Mouse (Mus musculus): ENCODE results near the gene Abcb9. TPM values are rescaled to one million over a fixed set of nuclear protein-coding genes. Genes with fewer than 3 reads are reported as not detected.

The Abcb9 gene
- polyA plus RNA-seq, 1 experiment from 2014 or later = 2.4 TPM

GRCm38 (mm10) chr5:124051899-124052491, 43.6 kb downstream of the Abcb9 start:
- Histone ChIP-seq H3K4me3 (no peak overlapping the region), H3K9ac (no peak overlapping the region), H3K4me1 (peaks cover 22% of the 10 kb centered on the region), H3K27ac (no peak overlapping the region), H3K4me2 (no peak overlapping the region), H3K9me3 (no peaks in the 10 kb centered on the region), H3K36me3 (no peaks in the 10 kb centered on the region), H3K27me3 (no peaks in the 10 kb centered on the region)
- no peak for ATAC-seq (ENCODE audit: insufficient number of reproducible peaks, insufficient read depth, low FRiP score, low TSS enrichment, low read depth)
- WGBS = 75% methylated on average over 11 of the region's 11 CpGs

- Histone ChIP-seq H3K9me3 (no peaks in the 10 kb centered on the region), H3K27ac (peak overlapping the region; percentile 89), H3K36me3 (no peaks in the 10 kb centered on the region), H3K9ac (peak overlapping the region; percentile 47), H3K4me1 (peaks cover 22% of the 10 kb centered on the region), H3K4me2 (peak overlapping the region; percentile 11; the same call in 1 of the 2 replicates), H3K4me3 (no peak overlapping the region), H3K27me3 (no peaks in the 10 kb centered on the region)
- peak; percentile 11; the same call in 1 of the 2 replicates for ATAC-seq (ENCODE audit: insufficient number of reproducible peaks, insufficient read depth, low FRiP score, low TSS enrichment, low read depth)
- WGBS = 25% methylated on average over 14 of the region's 14 CpGs
Measured at GRCm38 (mm10) chr5:124050095-124051050, 45.2 kb downstream of the Abcb9 start.

GRCm38 (mm10) chr5:124049249-124050045, 46.2 kb downstream of the Abcb9 start:
- no peak for ATAC-seq (ENCODE audit: insufficient number of reproducible peaks, insufficient read depth, low FRiP score, low TSS enrichment, low read depth)
- Histone ChIP-seq H3K4me1 (peaks cover 22% of the 10 kb centered on the region), H3K9me3 (no peaks in the 10 kb centered on the region), H3K4me3 (no peak overlapping the region), H3K4me2 (0 out of 2 replicates have a peak overlapping the region, but pooled peaks have one; percentile 11), H3K9ac (peak overlapping the region; percentile 47; the same call in 1 of the 2 replicates), H3K36me3 (no peaks in the 10 kb centered on the region), H3K27ac (peak overlapping the region; percentile 89), H3K27me3 (no peaks in the 10 kb centered on the region)
- WGBS = 38% methylated on average over 15 of the region's 15 CpGs

GRCm38 (mm10) chr5:124046741-124047401, 48.7 kb downstream of the Abcb9 start:
- Histone ChIP-seq H3K27me3 (no peaks in the 10 kb centered on the region), H3K9me3 (no peaks in the 10 kb centered on the region), H3K4me1 (peaks cover 27% of the 10 kb centered on the region), H3K27ac (0 out of 2 replicates have a peak overlapping the region, but pooled peaks have one; percentile 22), H3K9ac (no peak overlapping the region), H3K4me2 (no peak overlapping the region), H3K36me3 (no peaks in the 10 kb centered on the region), H3K4me3 (no peak overlapping the region)
- WGBS = 64% methylated on average over 7 of the region's 7 CpGs
- no peak for ATAC-seq (ENCODE audit: insufficient number of reproducible peaks, insufficient read depth, low FRiP score, low TSS enrichment, low read depth)

DNA sequence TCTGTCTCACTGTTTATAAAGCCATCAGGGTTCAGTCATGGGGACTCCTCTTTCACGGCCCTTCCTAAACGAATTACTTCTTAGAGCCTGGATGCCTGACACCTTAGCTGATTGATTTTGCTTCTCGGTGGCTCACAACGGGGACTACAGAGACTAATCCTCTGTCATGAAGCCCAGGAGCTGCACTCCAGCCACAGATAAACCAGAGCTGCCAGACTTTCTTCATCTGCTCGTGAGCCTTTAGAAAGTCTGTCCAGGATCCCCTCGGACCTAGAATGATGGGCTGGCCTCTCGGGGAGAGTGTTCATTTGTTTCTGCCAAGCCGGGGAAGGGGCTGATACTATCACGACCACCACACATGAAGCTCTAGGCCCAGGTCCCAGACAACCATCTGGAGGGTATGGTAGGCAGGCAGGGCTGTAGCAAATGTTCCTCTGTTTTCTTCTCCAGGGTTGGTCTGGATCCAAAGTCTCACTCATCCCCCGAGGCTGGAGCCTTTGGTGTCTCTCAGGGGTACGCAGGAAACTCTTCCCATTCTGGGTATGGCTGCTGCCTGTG, 50.1 kb downstream of the Abcb9 start:
- no peak overlapping the region for H3K27ac ChIP-seq
- no peak overlapping the region for H3K4me2 ChIP-seq
- 44% methylated on average over 11 of the region's 11 CpGs for WGBS
- no peak overlapping the region for H3K9ac ChIP-seq
- no peaks in the 10 kb centered on the region for H3K36me3 ChIP-seq
- H3K27me3 ChIP-seq = no peaks in the 10 kb centered on the region
- H3K9me3 ChIP-seq = no peaks in the 10 kb centered on the region
- H3K4me1 ChIP-seq = peaks cover 22% of the 10 kb centered on the region
- ATAC-seq (ENCODE audit: insufficient number of reproducible peaks, insufficient read depth, low FRiP score, low TSS enrichment, low read depth) = no peak
- no peak overlapping the region for H3K4me3 ChIP-seq

DNA sequence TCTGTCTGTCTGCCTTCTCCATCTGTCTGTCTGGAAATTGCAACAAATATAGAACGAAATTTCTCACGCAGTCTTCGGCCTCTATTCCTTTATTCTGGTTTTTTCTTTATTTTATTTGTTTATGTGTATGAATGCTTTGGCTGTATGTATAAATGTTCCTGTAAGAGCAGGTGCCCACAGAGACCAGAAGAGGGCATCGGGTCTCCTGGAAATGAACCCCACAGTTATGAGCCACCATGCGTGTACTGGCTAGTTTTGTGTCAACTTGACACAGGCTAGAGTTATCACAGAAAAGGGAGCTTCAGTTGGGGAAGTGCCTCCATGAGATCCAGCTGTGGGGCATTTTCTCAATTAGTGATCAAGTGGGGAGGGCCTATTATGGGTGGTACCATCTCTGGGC, 51.6 kb downstream of the Abcb9 start:
- Histone ChIP-seq H3K36me3 (no peaks in the 10 kb centered on the region), H3K27ac (peak overlapping the region; percentile 75), H3K9me3 (no peaks in the 10 kb centered on the region), H3K4me2 (no peak overlapping the region), H3K4me3 (no peak overlapping the region), H3K9ac (0 out of 2 replicates have a peak overlapping the region, but pooled peaks have one; percentile 4), H3K4me1 (peaks cover 8% of the 10 kb centered on the region), H3K27me3 (no peaks in the 10 kb centered on the region)
- no peak for ATAC-seq (ENCODE audit: insufficient number of reproducible peaks, insufficient read depth, low FRiP score, low TSS enrichment, low read depth)
- WGBS = 82% methylated on average over 5 of the region's 5 CpGs

GRCm38 (mm10) chr5:124043212-124043978, 52.2 kb downstream of the Abcb9 start:
- no peaks in the 10 kb centered on the region for H3K36me3 ChIP-seq
- no peaks in the 10 kb centered on the region for H3K27me3 ChIP-seq
- 34% methylated on average over 10 of the region's 10 CpGs for WGBS
- ATAC-seq (ENCODE audit: insufficient number of reproducible peaks, insufficient read depth, low FRiP score, low TSS enrichment, low read depth) = no peak
- H3K4me3 ChIP-seq = no peak overlapping the region
- peak overlapping the region; percentile 75 for H3K27ac ChIP-seq
- peaks cover 8% of the 10 kb centered on the region for H3K4me1 ChIP-seq
- H3K9ac ChIP-seq = peak overlapping the region; percentile 4; the same call in 1 of the 2 replicates
- H3K4me2 ChIP-seq = no peak overlapping the region
- no peaks in the 10 kb centered on the region for H3K9me3 ChIP-seq

- H3K27ac ChIP-seq = no peak overlapping the region
- peaks cover 8% of the 10 kb centered on the region for H3K4me1 ChIP-seq
- no peak overlapping the region for H3K4me2 ChIP-seq
- no peak overlapping the region for H3K9ac ChIP-seq
- ATAC-seq (ENCODE audit: insufficient number of reproducible peaks, insufficient read depth, low FRiP score, low TSS enrichment, low read depth) = no peak
- H3K4me3 ChIP-seq = no peak overlapping the region
- no peaks in the 10 kb centered on the region for H3K27me3 ChIP-seq
- H3K36me3 ChIP-seq = no peaks in the 10 kb centered on the region
- H3K9me3 ChIP-seq = no peaks in the 10 kb centered on the region
- 71% methylated on average over 9 of the region's 9 CpGs for WGBS
Measured at GRCm38 (mm10) chr5:124041097-124041496, 54.5 kb downstream of the Abcb9 start.

GRCm38 (mm10) chr5:124039602-124040001, 56.0 kb downstream of the Abcb9 start:
- Histone ChIP-seq H3K4me2 (no peak overlapping the region), H3K9me3 (no peaks in the 10 kb centered on the region), H3K4me1 (peaks cover 8% of the 10 kb centered on the region), H3K9ac (no peak overlapping the region), H3K27me3 (no peaks in the 10 kb centered on the region), H3K36me3 (no peaks in the 10 kb centered on the region), H3K27ac (no peak overlapping the region), H3K4me3 (no peak overlapping the region)
- no peak for ATAC-seq (ENCODE audit: insufficient number of reproducible peaks, insufficient read depth, low FRiP score, low TSS enrichment, low read depth)
- 89% methylated on average over 6 of the region's 6 CpGs for WGBS

- H3K9ac ChIP-seq = no peak overlapping the region
- no peaks in the 10 kb centered on the region for H3K9me3 ChIP-seq
- H3K4me2 ChIP-seq = no peak overlapping the region
- no peak overlapping the region for H3K27ac ChIP-seq
- no peak overlapping the region for H3K4me3 ChIP-seq
- no peaks in the 10 kb centered on the region for H3K4me1 ChIP-seq
- ATAC-seq (ENCODE audit: insufficient number of reproducible peaks, insufficient read depth, low FRiP score, low TSS enrichment, low read depth) = no peak
- WGBS = 49% methylated on average over 5 of the region's 5 CpGs
- no peaks in the 10 kb centered on the region for H3K27me3 ChIP-seq
- no peaks in the 10 kb centered on the region for H3K36me3 ChIP-seq
Measured at GRCm38 (mm10) chr5:124036836-124037235, 58.8 kb downstream of the Abcb9 start.

Data from embryonic facial prominence, embryonic 13.5 days (tissue).